Mouse (Mus musculus): ENCODE measurements around the gene Zfp58. TPM values are rescaled to one million over a fixed set of nuclear protein-coding genes. Genes with fewer than 3 reads are reported as not detected.
A peak's percentile ranks its signal among the peaks of the same experiment; 100 is the strongest.
"Not testable (repeated sequence)": the region's sequence is repeated elsewhere in the genome, so short reads cannot be mapped to it uniquely, and the experiment has no call there.

Gene Zfp58
- 1 to 10 TPM; 2.5 to 3.8 TPM for total RNA-seq (2021)
- long read RNA-seq, experiment 1, partial matches to known transcripts: 0 of 1 reads
- long read RNA-seq, experiment 1, other reads (novel, unspliced or antisense): 1 of 1 reads
- long read RNA-seq, experiment 2, partial matches to known transcripts: 0 of 2 reads
- long read RNA-seq, experiment 2, other reads (novel, unspliced or antisense): 1 of 2 reads

DNA sequence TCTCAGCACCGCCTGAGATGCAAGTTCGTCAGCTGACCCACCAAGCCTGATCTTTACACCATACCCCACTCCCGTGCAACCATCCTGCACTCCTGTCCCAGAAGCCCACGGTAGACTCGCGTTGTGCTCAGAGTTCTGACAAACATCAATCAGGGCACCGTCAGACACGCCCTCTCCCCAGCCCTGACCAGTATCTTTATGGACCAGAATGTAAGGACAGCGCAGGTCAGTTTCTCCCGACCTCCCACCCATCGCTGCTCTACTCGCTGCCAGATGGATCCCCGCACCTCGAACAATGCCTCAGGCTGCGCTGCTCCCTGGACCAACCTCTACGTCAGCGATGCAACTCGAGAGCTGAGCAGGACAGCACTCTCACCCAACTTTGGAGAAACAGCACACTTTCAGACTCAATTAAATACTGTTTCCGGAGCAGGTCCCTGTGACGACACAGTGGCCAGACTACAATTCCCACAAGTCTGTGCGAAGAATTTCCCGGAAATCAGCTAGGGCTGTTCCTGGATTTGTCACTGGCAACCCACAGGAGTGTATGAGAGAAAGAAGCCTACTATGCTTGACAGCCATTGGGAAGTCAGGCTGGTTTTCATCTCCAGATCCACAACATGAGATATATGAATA, at the start of gene Zfp58:
Zfp58 (minus strand) TSS at position 472 of the 636 bp plus-strand sequence.
- DNase-seq: peak; percentile 64 to 69
- intact Hi-C loops (cut with DNase I): no loop called here

DNA sequence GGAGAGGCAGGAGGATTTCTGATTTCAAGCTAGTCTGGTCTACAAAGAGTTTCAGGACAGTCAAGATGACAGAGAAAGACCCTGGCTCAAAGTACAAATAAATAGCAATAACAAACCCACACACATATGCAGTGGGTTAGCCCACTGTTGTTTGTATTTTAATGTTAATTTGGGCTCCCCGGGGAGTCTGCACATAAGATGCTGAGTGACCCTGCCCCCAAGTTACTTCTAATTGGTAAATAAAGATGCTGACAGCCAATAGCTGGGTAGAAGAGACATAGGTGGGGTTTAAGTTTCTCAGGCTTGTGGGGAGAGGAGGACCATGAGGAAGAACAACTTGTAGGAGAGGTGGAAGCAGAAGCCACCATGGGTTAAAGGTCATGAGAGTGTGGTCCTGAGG, 45.6 kb upstream of the Zfp58 start:
- intact Hi-C loops (cut with DNase I): no loop called here
- no peak for DNase-seq

DNA sequence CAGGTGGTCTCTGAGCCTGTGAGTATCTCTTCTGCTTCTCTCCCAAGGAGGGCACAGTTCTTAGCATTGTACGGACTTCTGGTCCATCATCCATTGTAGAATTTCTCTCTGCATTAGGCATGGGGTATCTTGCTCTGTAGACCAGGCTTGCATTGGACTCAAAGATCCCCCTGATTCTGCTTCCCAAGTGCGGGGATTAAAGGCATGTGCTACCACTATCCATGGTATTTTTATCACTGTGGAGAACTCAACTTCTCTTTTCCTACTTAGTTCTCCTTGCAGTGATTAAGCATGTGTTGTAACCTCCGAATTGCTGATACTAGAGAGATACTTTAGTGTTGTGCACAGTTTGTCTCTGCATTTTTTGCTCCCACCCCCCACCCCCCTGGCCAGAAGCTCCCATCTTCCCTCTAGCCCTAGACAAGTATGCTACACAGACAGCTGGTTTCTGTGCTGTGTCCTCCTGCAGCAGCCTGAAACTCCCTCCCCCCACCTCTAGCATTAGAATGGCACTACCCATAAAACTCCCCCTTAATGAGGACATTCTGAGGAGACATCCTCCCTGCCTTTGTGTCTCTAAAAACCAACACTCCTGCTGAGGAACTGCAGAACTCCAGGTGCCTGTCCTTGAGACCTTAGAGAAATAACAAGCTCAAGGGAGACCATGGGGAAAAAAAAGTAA, 26.8 kb upstream of the Zfp58 start:
- no peak for DNase-seq
- intact Hi-C loops (cut with DNase I): no loop called here

DNA sequence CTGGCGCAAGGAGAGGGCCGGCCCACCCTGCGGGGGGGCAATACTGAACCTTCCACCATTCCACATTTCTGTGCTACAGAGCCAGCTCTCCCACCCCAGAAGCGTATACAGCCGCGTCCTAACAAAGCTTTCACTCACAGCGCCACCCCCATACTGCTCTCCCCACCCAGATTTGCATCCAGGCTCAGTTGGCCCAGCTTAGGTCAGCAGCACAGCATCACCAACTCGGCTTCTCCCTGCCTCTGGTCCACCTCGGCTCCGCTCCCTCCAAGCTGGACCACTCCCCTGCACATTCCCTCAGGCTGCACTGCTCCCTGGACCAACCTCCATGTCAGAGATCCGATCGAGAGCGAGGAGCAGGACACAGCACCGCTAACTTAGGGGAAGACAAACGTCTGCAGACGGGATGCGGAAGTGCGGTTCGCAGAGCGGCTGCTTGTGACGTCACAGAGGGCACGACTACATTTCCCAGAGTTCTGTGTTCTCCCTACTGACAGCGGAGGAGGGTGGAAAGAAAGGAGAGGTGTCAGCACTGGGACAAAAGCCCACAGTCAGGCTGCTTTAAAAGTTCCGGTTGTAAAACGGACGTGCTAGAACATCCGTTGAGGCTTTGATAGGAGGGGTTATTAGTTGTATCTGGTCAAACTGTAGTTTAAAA, 25.5 kb upstream of the Zfp58 start, which contains the start of the genes Gm26965 and Zfp87:
Gm26965 (minus strand) TSS at position 399 of the 658 bp plus-strand sequence.
Zfp87 (minus strand) TSS at position 425 of the 658 bp plus-strand sequence.
- DNase-seq: peak; percentile 81 to 86
- intact Hi-C loops (cut with DNase I): no loop called here

DNA sequence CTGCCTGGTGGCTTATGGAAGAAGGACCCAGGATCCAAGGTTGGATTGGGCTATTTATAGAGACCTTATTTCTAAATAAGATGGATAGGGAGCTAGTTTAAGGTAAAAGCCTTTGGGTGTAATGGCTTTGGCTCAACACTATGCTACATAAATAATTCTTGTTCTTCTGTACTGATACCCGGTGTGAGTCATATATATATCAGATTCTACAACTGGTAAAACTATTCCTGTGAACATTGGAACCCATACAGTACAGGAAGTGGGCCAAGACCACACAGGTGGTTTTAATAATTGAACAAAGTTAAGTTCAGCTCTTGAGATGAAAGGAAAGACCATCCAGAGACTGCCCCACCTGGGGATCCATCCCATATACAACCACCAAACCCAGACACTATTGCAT, 553 bp upstream of the Zfp58 start:
- intact Hi-C loops (cut with DNase I): no loop called here
- no peak for DNase-seq

DNA sequence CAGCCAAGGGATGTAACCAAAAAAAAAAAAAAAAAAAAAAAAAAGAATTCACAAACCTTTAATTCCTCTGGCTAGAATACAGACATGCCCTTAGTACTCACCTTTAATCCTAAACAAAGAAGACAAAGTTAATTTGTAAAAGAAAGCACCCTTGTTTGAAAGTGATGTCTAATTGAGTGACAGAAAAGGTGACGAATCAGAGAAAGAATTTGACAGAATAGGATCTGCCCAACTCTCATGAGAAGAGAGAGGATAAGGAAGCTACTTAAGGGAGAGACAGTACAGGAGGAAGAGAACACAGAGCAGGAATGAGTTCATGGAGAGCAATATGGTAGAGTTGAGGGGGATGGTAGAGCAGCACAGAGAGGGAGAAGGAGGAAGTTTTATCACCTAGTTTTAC, 4.7 kb downstream of the Zfp58 start:
- DNase-seq: no peak
- intact Hi-C loops (cut with DNase I): no loop called here

DNA sequence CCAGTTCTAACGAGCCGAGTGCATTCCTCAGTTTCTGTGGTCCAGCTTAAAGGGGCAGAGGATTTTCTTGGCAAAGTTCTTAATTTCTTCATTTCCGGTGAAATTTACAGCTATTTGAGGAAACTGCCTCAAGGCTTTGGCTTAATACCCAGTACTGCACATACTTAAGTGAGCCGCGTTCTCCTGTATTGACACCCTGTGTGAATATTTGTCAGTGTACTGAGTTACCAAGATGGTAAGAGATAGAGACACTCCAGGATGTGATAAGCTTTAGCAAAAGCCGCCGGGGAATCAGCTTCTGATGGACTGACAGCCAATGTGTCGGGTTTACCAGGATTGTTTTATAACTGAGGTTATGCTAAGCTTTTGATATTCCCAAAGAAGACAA, 15.9 kb downstream of the Zfp58 start:
- intact Hi-C loops (cut with DNase I): loop anchor here (5.0 kb wide), 1 partner anchor 37 kb away; no protein-coding TSS in a partner anchor
- DNase-seq: no peak

DNA sequence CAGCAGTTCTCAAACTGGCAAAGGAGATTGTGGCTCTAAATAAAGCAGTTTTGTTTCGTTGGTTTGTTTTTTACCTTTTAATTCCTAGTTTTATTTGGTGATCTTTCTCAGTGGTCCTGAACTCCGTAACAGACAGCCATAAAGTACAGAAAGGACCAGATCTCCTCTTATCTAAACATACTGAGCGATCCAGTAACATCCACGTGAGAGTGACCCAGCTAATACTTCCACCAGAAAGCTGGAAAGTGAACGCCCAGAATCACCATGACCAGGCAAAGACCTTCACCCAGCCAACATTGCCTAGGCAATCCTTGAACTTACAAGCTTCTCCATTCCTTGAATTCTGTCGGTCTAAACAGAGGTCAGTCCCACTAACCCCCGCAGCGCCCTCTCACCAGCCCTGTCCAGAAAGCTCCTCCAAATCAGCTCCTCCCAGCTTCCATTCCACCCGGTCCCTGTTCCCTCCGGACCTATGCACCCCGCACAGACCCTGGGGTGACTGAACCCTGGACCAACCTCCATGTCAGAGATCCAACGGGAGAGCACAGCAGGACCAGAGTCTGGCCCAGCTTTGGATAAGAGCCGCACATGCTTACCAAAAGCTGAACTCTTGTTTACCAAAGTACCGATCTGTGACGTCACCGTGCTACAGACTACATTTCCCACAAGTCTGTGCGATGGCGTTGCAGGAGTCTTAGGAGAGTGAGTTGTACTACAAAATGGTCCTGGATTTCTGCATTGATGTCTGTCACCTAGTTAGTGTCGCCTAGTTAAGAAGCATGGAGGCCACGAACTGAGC, 16.5 kb downstream of the Zfp58 start, which contains the start of gene Zfp874b:
Zfp874b (minus strand) TSS at position 634 of the 799 bp plus-strand sequence.
- intact Hi-C loops (cut with DNase I): loop anchor here (5.0 kb wide), 1 partner anchor 37 kb away; no protein-coding TSS in a partner anchor
- peak; percentile 80 to 85 for DNase-seq

DNA sequence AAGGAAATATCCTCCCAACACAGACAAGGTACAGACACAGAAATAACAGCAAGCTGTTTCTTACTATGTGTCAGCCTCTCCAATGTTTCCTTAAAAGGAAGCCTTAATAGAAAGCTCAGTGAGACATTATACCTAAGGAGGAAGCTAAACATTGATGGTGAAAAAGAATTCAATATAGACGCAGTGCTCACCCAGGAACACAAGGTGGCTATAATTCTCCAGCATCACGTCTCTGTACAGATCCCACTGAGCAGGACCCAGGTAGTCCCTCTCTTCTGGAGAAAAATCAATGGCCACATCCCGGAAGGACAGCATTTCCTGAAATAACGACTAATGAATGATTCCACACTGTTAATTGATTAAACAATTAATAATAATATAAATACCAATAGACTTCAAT, 18.8 kb downstream of the Zfp58 start:
- DNase-seq: no peak
- intact Hi-C loops (cut with DNase I): loop anchor here (5.0 kb wide), 1 partner anchor 34 kb away; no protein-coding TSS in a partner anchor

DNA sequence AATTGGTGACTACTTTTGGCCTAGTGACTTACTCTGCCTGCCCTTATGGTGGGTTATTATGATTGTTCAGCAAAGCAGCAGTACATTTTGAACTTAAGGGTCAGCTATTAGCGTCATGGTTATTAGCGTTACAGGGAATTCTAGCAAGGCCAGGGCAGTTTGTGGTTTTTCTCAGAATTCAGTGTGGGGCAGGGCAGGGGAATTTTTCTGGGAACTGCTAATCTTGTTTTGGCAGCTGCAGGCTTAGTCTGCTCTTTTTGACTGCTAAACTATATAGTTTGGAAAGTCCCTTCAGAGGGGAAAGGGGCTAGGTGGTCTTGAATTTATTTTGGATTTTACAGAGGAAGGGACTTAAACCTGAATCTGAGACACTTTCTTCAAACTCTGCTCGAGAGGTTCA, 31.1 kb downstream of the Zfp58 start:
- intact Hi-C loops (cut with DNase I): no loop called here

DNA sequence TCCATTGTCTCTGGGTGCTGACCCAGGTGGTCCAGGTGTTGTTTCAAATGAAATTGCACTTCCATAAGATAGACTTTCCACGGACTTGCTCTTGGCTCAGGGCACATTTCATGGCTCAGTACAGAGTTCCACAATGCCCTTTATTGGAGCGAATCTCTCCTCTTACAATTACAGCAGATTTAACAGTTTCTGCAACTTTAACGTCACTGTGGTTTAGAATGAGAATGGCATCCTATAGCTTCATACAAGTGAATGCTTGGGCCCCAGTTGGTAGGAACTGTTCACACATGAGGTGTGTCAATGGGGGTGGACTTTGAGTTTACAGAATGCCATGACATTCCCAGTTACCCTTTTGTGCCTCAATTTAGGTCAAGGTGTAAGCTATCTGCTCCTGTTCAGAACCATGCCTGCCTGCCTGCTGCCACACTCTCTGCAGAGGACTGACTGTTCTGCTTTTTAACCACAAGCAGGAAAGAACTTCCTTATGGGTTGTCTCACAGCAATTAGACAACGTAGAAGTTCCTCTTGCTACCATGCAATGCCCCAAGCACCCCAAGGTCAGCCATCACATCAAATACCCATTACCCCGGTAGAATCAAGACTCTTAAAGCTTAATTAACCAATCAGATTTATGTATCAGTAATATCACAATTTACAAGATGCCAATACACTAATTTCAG, 36.7 kb downstream of the Zfp58 start:
- intact Hi-C loops (cut with DNase I); DNase-seq: not testable (repeated sequence)

More for the DNA sequence above, 31.1 kb downstream of the Zfp58 start:
- no peak for DNase-seq

DNA sequence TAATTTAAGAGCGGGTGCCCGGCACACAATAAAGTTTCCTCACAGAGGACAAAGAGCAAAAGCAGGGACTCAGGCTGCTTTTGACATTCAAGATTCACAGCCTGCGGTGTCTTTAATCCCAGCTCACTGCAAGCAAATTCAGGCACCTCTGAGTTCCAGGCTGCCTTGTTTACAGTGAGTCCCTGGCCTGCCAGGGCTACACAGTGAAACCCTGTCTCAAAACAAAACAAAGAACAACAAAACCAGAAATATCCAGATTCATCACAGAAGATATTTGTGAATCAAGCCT, 48.4 kb downstream of the Zfp58 start:
- intact Hi-C loops (cut with DNase I): loop anchor here (5.0 kb wide), 1 partner anchor 95 kb away; no protein-coding TSS in a partner anchor
- no peak for DNase-seq

DNA sequence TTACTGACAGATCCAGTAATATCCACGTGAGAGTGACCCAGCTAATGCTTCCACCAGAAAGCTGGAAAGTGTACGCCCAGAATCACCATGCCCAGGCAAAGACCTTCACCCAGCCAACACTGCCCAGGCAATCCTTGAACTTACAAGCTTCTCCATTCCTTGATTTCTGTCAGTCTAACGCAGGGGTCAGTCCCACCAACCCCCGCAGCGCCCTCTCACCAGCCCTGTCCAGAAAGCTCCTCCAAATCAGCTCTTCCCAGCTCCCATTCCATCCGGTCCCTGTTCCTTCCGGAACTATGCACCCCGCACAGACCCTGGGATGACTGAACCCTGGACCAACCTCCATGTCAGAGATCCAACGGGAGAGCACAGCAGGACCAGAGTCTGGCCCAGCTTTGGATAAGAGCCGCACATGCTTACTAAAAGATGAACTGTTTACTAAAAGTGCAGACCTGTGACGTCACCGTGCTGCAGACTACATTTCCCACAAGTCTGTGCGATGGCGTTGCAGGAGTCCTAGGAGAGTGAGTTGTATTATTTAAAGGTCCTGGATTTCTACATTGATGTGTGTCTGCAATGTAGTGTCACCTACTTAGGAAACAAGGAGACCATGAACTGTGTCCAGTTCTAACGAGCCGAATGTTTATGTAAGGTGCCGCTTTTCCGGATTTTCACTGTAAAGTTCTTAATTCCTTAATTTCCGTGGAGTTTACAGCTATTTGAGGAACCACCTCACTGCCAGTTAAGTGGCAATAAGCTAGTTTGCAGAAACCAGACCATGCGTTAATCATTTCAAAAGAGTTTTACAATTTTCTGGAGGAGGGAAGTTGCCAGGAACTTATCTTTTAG, 49.0 kb downstream of the Zfp58 start, which contains the start of gene Zfp874a:
Zfp874a (minus strand) TSS at position 453 of the 849 bp plus-strand sequence.
- intact Hi-C loops (cut with DNase I): loop anchor here (5.0 kb wide), 1 partner anchor 94 kb away; no protein-coding TSS in a partner anchor
- DNase-seq: peak; percentile 84 to 86

Other genes with a start within 250 kb of the Zfp58 start
- gene Zfp458, start 222.1 kb downstream of the Zfp58 start, total RNA-seq (2021): under 1 TPM; 0.69 to 0.92 TPM
- 1 to 10 TPM; 3.7 to 3.8 TPM for gene Zfp457, start 194.1 kb downstream of the Zfp58 start, total RNA-seq (2021)
- gene Zfp595, start 168.0 kb downstream of the Zfp58 start, total RNA-seq (2021): 1 to 10 TPM in 1 of 2 experiments, under 1 TPM in 1; 0.94 to 1.4 TPM
- not detected for gene Gm28044, start 140.0 kb downstream of the Zfp58 start, total RNA-seq (2021)
- gene Zfp953, start 139.9 kb downstream of the Zfp58 start, total RNA-seq (2021): 1 to 10 TPM in 1 of 2 experiments, under 1 TPM in 1; 0.62 to 1.0 TPM
- not detected for gene Gm28041, start 124.8 kb downstream of the Zfp58 start, total RNA-seq (2021)
- under 1 TPM; 0.12 to 0.23 TPM for gene Zfp456, start 124.7 kb downstream of the Zfp58 start, total RNA-seq (2021)
- gene Zfp429, start 100.7 kb downstream of the Zfp58 start, total RNA-seq (2021): 1 to 10 TPM; 1.2 to 1.3 TPM
- gene Zfp459, start 79.1 kb downstream of the Zfp58 start, total RNA-seq (2021): under 1 TPM; 0.42 to 0.51 TPM
- 1 to 10 TPM; 4.8 to 5.2 TPM for gene Zfp874a, start 48.9 kb downstream of the Zfp58 start, total RNA-seq (2021)
- 10 to 100 TPM; 10.5 to 11.9 TPM for gene Zfp874b, start 16.3 kb downstream of the Zfp58 start, total RNA-seq (2021)
- not detected for gene Gm26965, start 25.6 kb upstream of the Zfp58 start, total RNA-seq (2021)
- gene Zfp87, start 25.6 kb upstream of the Zfp58 start, total RNA-seq (2021): 1 to 10 TPM; 3.8 to 4.2 TPM
- 1 to 10 TPM; 1.4 to 2.4 TPM for gene Zfp748, start 53.3 kb upstream of the Zfp58 start, total RNA-seq (2021)
- gene Zfp729b, start 109.2 kb upstream of the Zfp58 start, total RNA-seq (2021): 1 to 10 TPM; 2.2 to 2.8 TPM
- under 1 TPM; 0.22 to 0.41 TPM for gene Gm49345, start 137.2 kb upstream of the Zfp58 start, total RNA-seq (2021)
- 1 to 10 TPM; 2.3 to 3.2 TPM for gene Zfp729a, start 137.2 kb upstream of the Zfp58 start, total RNA-seq (2021)
- 1 to 10 TPM; 2.0 to 4.0 TPM for gene Zfp738, start 186.5 kb upstream of the Zfp58 start, total RNA-seq (2021)
- 1 to 10 TPM; 3.2 to 4.5 TPM for gene Zfp65, start 228.6 kb upstream of the Zfp58 start, total RNA-seq (2021)

Measured in gastrocnemius, postnatal 36 days (tissue).